Mouse (Mus musculus) spleen, postnatal 14 days (tissue): ENCODE results near the gene Tprn.

Experiments
- DNase-seq, 2 experiments: peaks; one replicate each; pipeline ENCODE4 v3.0.0; 2021 to 2022; ENCODE audit warnings: low spot score in 2 of 2

The Tprn gene

DNA sequence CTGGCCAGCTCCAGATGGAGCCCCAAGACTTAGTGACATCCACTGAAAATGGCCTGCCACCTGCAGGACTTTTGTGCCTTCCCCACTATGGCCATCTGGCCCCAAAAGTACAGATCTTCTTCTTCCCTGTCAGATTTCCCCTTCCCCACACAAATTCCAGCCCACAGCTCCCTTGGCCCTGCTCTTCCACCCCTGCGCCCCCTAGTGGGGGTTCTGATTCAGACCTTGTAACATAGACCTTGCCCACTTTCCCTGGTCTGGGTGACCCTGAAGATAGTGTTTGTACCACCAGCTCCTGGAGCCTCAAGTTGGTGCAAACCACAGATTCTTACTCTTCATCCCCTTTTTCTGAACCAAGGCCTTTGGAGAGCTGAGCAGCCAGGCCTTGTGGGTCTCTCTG, 30.4 kb downstream of the Tprn start:
- DNase-seq, result peak in 1 of 2 experiments; percentile 66

DNA sequence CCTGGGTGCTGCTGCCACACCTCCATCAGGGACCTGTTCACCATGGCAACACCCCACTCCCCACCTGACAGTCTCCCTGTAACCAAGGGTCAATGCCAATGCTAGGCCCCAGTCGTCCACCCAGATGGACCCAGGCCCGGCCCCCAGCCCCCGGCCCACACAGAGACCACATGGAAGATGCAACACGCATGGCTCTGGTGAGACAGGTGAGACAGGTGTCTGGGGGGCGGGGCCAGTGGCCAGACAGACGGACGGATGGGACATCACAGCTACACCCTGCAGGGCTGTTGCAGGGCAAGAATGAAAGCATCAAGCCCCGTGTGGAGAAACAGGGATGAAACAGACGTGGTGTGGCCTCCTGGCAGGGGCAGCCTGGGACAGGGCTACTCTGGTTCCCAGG, 31.3 kb downstream of the Tprn start:
- no peak for DNase-seq

- no peak for DNase-seq
These were observed 34.7 kb downstream of the Tprn start for GRCm38 (mm10) chr2:25297093-25297492.

- DNase-seq, result no peak
These were observed 35.6 kb downstream of the Tprn start for GRCm38 (mm10) chr2:25298046-25298445.

DNA sequence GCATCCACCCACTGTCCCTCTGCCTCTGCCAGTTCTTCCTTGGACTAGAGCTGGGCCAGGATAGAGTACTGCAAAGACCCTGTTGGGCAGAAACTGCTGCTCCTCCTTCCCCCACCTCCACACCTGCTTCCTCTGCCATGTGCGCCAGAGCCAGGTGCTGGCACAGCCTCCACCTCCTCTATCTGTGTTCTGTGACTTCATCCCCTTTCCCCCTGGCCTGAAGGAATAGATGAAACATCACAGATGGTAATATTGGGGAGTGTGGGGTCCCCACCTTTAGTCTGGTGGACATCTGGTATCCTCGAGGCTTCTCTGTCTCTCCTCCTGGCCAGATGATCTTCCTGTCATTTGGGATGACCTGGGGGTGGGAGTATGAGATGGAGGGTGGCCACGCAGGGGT, 41.0 kb downstream of the Tprn start:
- no peak for DNase-seq

DNA sequence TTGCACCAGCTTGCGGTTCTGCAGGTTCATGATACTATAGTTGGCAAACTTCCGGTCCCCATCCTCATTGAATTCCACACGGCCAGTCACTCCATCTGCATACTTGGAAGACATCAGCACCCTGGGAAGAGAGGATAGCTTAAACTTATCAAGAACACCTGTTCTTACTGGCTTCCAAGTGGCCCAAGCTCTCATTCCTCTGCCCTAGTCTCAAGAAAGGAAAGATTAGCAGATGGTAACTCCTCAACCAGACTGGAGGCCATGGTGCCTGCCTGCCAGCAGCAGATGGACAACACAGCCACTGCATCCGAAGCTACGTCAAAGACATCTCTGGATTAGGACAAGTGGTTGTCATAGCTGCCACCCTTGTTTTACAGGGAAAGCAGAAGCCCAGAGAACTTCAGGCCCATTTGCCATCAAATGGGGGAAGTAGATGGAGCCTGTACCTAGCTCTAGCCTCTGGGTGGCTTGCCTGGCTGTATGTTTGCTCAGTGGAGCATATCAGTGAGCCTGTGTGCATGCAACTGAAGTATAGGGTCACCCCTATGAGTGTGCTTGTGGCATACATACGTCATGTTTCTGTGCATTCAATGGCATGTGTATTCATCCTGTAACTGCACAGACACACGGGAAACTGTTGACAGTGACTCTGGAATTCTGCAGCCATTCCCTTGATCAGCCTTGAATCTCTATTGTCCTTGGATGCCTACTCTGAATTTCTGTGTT, 41.7 kb downstream of the Tprn start:
- DNase-seq, result no peak

- no peak for DNase-seq
These were observed 42.5 kb downstream of the Tprn start for GRCm38 (mm10) chr2:25304657-25305541.

GRCm38 (mm10) chr2:25305587-25306359, 43.4 kb downstream of the Tprn start:
- DNase-seq, result no peak

- DNase-seq, result no peak
These were observed 47.8 kb downstream of the Tprn start for GRCm38 (mm10) chr2:25310180-25310579.

GRCm38 (mm10) chr2:25310969-25311368, 48.6 kb downstream of the Tprn start:
- DNase-seq, result no peak

GRCm38 (mm10) chr2:25311491-25311891, 49.1 kb downstream of the Tprn start:
- DNase-seq, result no peak

DNA sequence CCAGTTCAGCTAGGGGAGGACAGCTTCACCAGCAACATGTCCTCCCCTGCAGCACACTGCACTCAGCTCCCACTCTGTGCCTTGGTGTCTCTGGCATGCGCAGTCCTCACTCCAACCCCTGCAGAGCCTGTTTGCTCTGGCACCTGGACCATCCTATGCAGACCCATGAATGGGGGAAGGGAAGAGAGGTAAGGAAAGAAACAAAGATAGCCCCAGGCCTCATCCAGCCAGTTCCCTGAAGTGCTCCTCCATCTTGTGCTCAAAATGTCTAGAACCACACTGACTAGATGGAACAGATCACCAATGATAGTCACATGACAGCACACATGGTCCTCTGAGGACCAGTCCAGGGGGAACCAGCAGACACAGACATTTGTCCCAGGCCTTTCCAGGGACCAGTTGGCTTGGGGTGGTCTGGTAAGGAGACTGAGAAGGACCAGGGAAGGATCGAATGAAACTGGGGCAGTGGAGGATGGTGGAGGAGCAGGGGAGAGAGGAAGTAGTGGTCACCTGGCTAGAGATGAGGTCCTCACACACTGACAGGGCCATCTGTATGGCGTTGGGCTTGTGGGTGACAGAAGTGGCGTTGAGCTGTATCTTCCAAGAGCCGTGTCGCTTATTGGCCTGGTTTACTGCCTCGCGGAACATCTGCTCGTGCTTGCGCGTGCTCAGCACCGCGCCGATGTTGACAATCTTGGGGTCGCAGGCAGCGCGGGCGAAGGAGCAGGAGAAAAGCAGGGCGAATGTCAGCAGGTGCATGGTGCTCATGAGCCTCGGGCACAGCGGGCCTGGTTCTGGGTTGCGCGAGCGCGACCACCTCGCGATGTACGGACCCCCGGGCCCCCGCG, 55.9 kb downstream of the Tprn start:
- DNase-seq, result no peak

GRCm38 (mm10) chr2:25318971-25319773, 56.8 kb downstream of the Tprn start, which contains the start of gene Grin1:
Gene Grin1, minus strand, starts transcription at chr2:25319187.
- peak in 1 of 2 experiments; percentile 56 for DNase-seq
